Mouse (Mus musculus) CH12F3 (cell line): ENCODE data around the gene Slc2a9.

Source experiments
- in situ Hi-C: fragments of 300-500 bp; cut with MboI; formaldehyde crosslinking; loops from 2 replicates; pipeline ENCODE4 v1.14.3; 2020; ENCODE audit warnings: low sequenced_read_pairs

Slc2a9 gene

DNA sequence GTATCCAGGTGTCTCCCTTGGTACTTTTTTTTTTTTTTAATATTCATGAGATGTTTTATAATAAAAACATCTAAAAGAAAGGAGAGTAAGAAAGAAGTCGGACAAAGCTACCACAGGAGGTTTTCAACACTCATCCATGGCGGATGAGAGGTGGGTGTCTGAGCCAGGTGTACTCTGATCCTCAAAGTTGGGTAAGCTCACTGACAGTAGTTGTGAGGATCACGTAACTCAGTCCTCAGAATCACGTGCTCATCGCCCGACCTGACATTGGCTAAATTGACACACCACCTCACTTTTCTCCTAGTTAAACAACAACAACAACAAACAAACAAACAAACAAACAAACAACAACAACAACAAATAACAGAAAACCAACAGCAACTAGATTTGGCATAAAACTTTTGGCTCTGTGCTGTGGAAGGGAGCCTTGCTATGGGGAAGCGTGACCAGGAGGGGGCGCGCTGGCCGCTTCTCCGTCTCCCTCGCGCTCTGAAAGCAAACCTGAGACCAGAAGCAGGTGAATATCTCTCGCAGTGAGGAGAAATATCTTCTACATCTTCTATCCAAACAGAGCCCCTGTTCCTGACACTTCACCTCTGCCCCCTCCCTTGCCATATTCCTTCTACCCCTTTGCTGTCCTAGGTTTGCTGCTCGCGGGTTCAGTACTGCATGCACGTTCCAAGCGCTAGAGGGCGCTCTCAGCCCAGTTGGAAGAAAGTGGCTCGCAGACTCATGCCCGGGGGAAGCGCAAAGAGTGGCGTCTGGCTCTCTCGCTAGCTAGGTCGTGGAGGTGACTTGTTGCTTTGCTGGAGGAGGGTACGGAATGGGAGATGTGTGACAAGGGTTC, 195.5 kb downstream of the Slc2a9 start:
- in situ Hi-C loops: loop anchor here (10.0 kb wide), 1 partner anchor 307 kb away; no protein-coding TSS in a partner anchor

DNA sequence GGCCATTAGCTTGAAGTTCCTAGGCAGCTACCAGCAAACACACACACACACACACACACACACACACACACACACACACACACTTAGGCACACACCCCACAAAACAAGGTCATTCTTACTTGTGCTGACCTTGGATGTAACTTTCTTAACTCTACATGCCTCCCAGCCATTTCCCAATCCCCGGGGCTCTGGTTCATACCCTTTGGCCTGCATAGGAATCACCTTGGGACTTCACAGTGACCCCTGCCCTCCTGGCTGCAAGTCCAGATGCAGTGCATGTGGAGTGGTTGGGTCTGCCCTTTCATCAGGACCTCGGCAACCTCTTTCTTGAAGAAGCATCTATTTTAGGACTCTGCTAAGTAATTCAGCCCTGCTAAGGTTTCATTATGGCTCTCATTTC, 197.7 kb downstream of the Slc2a9 start:
- in situ Hi-C loops: loop anchor here (10.0 kb wide), 1 partner anchor 310 kb away; no protein-coding TSS in a partner anchor

DNA sequence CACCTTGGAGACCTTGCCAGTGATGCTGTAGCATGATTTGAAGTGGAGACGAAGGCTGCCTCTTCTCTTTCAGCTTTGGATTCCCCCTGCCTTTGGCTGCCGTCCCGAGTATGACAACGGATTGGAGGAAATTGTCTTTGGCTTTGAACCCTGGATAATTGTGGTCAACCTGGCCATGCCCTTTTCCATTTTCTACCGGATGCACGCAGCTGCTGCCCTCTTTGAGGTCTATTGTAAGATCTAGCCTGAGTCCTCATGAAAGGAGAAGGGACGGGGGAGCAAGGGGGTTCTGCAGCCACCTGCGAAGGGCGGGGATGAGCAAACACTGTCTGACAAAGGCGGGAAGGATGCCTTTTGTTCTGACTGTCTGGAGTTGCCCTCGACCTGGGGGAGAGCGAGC, 200.3 kb downstream of the Slc2a9 start:
- in situ Hi-C loops: loop anchor here (10.0 kb wide), 1 partner anchor 312 kb away; no protein-coding TSS in a partner anchor

DNA sequence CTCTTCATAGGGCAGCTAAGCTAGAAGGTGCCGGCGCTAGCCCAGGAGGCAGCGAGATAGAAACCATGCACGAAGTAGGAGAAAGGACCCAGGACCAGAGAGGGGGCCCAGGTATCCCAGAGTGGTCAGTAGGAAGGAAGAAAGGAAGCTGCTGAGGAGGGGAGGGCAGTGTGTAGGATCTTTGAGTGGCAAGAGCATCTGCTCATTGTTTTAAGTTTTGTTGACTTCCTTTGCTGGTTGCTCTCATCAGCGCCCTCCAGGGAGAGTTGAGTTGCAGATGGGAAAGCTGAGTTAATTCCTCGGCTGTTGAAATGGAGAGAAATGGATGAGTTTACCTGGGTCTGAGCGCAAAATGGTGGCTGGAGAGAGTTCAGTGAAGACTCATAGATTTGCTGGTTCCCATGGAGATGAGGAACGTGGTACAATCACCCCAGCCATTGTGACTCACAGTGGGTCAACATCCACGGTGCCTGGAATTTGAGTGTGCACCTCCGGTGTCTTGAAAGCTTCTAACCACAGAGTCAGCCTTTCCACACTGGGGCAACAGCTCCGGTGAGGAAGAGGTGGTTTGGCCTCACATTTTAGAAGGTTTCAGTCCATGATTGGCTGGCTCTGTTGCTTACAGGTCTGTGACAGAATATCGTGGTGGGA, 201.1 kb downstream of the Slc2a9 start:
- in situ Hi-C loops: loop anchor here (10.0 kb wide), 1 partner anchor 313 kb away; no protein-coding TSS in a partner anchor
